Mouse (Mus musculus) kidney, adult 2 months (tissue): ENCODE measurements around the gene Akap10.

Experiments
- CTCF ChIP-seq: fragments of 200-500 bp; conservative IDR thresholded peaks from 2 replicates; pipeline ENCODE4 v1.5.1; 2011; ENCODE audit warnings: low read depth, mild to moderate bottlenecking, control low read depth, low read length, moderate library complexity, mixed read lengths; ENCODE audit not compliant: insufficient read depth, insufficient read length
- POLR2A ChIP-seq: fragments of 200-500 bp; IDR thresholded peaks from one replicate; pipeline ENCODE4 v1.6.1; 2011; ENCODE audit warnings: low read depth, low read length, control low read depth

GRCm38 (mm10) chr11:61859316-61859715 is 70.7 kb downstream of the Akap10 start:
- TF ChIP-seq POLR2A (no peak), CTCF (no peak)
